Mouse (Mus musculus): ENCODE data around the gene Ptprg. TPM values are rescaled to one million over a fixed set of nuclear protein-coding genes. Genes with fewer than 3 reads are reported as not detected.

Gene Ptprg
- polyA plus RNA-seq, 2 experiments, result 0.69 to 1.4 TPM

GRCm38 (mm10) chr14:11865872-11866271, 312.5 kb downstream of the Ptprg start:
- Histone ChIP-seq H3K9ac (replicated peaks) (no peak overlapping the region), H3K4me2 (ENCODE audit: low read depth) (no peak overlapping the region), H3K4me3 (ENCODE audit: insufficient read depth in 1 of 2, low read depth in 2 of 2, low read length in 2 of 2) (no peak overlapping the region), H3K4me1 (replicated peaks; ENCODE audit: control insufficient read depth in 2 of 2, insufficient read depth in 2 of 2, low read length in 1 of 2) (peaks cover 0 to 2% of the 10 kb centered on the region in 2 experiments; a peak in 1 of 4 replicates), H3K27me3 (ENCODE audit: control insufficient read depth, insufficient read depth, low read length) (no peaks in the 10 kb centered on the region), H3K36me3 (replicated peaks; ENCODE audit: control insufficient read depth, insufficient read depth, low read depth) (no peaks in the 10 kb centered on the region), H3K27ac (no peak overlapping the region), H3K9me3 (ENCODE audit: control insufficient read depth, low read length) (no peaks in the 10 kb centered on the region)
- no peak for DNase-seq (ENCODE audit: low read depth in 3 of 3, low spot score in 3 of 3)
- no peak for ATAC-seq (ENCODE audit: insufficient read depth)
- no peak for TF ChIP-seq EP300 (IDR thresholded peaks at IDR 0.05; ENCODE audit: low read depth)
- no peak for TF ChIP-seq CTCF (IDR thresholded peaks at IDR 0.05; ENCODE audit: low read depth)
- 52% methylated on average over 6 of the region's 6 CpGs for WGBS (ENCODE audit: insufficient replicate concordance)

GRCm38 (mm10) chr14:11866416-11866815, 313.1 kb downstream of the Ptprg start:
- ATAC-seq (ENCODE audit: insufficient read depth), result no peak
- 64% methylated on average over 7 of the region's 7 CpGs for WGBS (ENCODE audit: insufficient replicate concordance)
- no peak for DNase-seq (ENCODE audit: low read depth in 3 of 3, low spot score in 3 of 3)

GRCm38 (mm10) chr14:11868636-11869035, 315.3 kb downstream of the Ptprg start:
- no peak overlapping the region for H3K9ac ChIP-seq (replicated peaks)
- no peaks in the 10 kb centered on the region for H3K36me3 ChIP-seq (replicated peaks; ENCODE audit: control insufficient read depth, insufficient read depth, low read depth)
- H3K27ac ChIP-seq, result no peak overlapping the region
- peaks cover 0 to 2% of the 10 kb centered on the region in 2 experiments; a peak in 1 of 4 replicates for H3K4me1 ChIP-seq (replicated peaks; ENCODE audit: control insufficient read depth in 2 of 2, insufficient read depth in 2 of 2, low read length in 1 of 2)
- H3K9me3 ChIP-seq (ENCODE audit: control insufficient read depth, low read length), result no peaks in the 10 kb centered on the region
- 24% methylated on average over 6 of the region's 6 CpGs for WGBS (ENCODE audit: insufficient replicate concordance)
- no peak for TF ChIP-seq CTCF (IDR thresholded peaks at IDR 0.05; ENCODE audit: low read depth)
- TF ChIP-seq EP300 (IDR thresholded peaks at IDR 0.05; ENCODE audit: low read depth), result no peak
- no peak overlapping the region for H3K4me2 ChIP-seq (ENCODE audit: low read depth)
- no peak overlapping the region for H3K4me3 ChIP-seq (ENCODE audit: insufficient read depth in 1 of 2, low read depth in 2 of 2, low read length in 2 of 2)
- H3K27me3 ChIP-seq (ENCODE audit: control insufficient read depth, insufficient read depth, low read length), result no peaks in the 10 kb centered on the region
- ATAC-seq (ENCODE audit: insufficient read depth) (no peak), DNase-seq (ENCODE audit: low read depth in 3 of 3, low spot score in 3 of 3) (no peak)

More at GRCm38 (mm10) chr14:11866416-11866815, 313.1 kb downstream of the Ptprg start:
- no peak overlapping the region for H3K27ac ChIP-seq
- no peaks in the 10 kb centered on the region for H3K9me3 ChIP-seq (ENCODE audit: control insufficient read depth, low read length)
- no peaks in the 10 kb centered on the region for H3K36me3 ChIP-seq (replicated peaks; ENCODE audit: control insufficient read depth, insufficient read depth, low read depth)
- TF ChIP-seq CTCF (IDR thresholded peaks at IDR 0.05; ENCODE audit: low read depth) (no peak), EP300 (IDR thresholded peaks at IDR 0.05; ENCODE audit: low read depth) (no peak)
- H3K27me3 ChIP-seq (ENCODE audit: control insufficient read depth, insufficient read depth, low read length), result no peaks in the 10 kb centered on the region
- no peak overlapping the region for H3K9ac ChIP-seq (replicated peaks)
- H3K4me3 ChIP-seq (ENCODE audit: insufficient read depth in 1 of 2, low read depth in 2 of 2, low read length in 2 of 2), result no peak overlapping the region
- H3K4me1 ChIP-seq (replicated peaks; ENCODE audit: control insufficient read depth in 2 of 2, insufficient read depth in 2 of 2, low read length in 1 of 2), result peaks cover 0 to 2% of the 10 kb centered on the region in 2 experiments; a peak in 1 of 4 replicates
- no peak overlapping the region for H3K4me2 ChIP-seq (ENCODE audit: low read depth)

- H3K4me1 ChIP-seq (replicated peaks; ENCODE audit: control insufficient read depth in 2 of 2, insufficient read depth in 2 of 2, low read length in 1 of 2), result peaks cover 0 to 2% of the 10 kb centered on the region in 2 experiments; a peak in 1 of 4 replicates
- H3K9me3 ChIP-seq (ENCODE audit: control insufficient read depth, low read length), result no peaks in the 10 kb centered on the region
- no peak overlapping the region for H3K9ac ChIP-seq (replicated peaks)
- no peaks in the 10 kb centered on the region for H3K36me3 ChIP-seq (replicated peaks; ENCODE audit: control insufficient read depth, insufficient read depth, low read depth)
- WGBS (ENCODE audit: insufficient replicate concordance), result 44% methylated on average over 8 of the region's 8 CpGs
- DNase-seq (ENCODE audit: low read depth in 3 of 3, low spot score in 3 of 3) (no peak), ATAC-seq (ENCODE audit: insufficient read depth) (no peak)
- no peaks in the 10 kb centered on the region for H3K27me3 ChIP-seq (ENCODE audit: control insufficient read depth, insufficient read depth, low read length)
- no peak overlapping the region for H3K4me2 ChIP-seq (ENCODE audit: low read depth)
- no peak overlapping the region for H3K4me3 ChIP-seq (ENCODE audit: insufficient read depth in 1 of 2, low read depth in 2 of 2, low read length in 2 of 2)
- no peak overlapping the region for H3K27ac ChIP-seq
- no peak for TF ChIP-seq CTCF (IDR thresholded peaks at IDR 0.05; ENCODE audit: low read depth)
- no peak for TF ChIP-seq EP300 (IDR thresholded peaks at IDR 0.05; ENCODE audit: low read depth)
These were observed 318.5 kb downstream of the Ptprg start for GRCm38 (mm10) chr14:11871752-11872344.

- TF ChIP-seq CTCF (IDR thresholded peaks at IDR 0.05; ENCODE audit: low read depth), result no peak
- no peak for TF ChIP-seq EP300 (IDR thresholded peaks at IDR 0.05; ENCODE audit: low read depth)
These were observed 320.9 kb downstream of the Ptprg start for GRCm38 (mm10) chr14:11874266-11874665.

More at GRCm38 (mm10) chr14:11874266-11874665, 320.9 kb downstream of the Ptprg start:
- no peak overlapping the region for H3K4me3 ChIP-seq (ENCODE audit: insufficient read depth in 1 of 2, low read depth in 2 of 2, low read length in 2 of 2)
- ATAC-seq (ENCODE audit: insufficient read depth), result no peak
- no peaks in the 10 kb centered on the region for H3K9me3 ChIP-seq (ENCODE audit: control insufficient read depth, low read length)
- DNase-seq (ENCODE audit: low read depth in 3 of 3, low spot score in 3 of 3), result no peak
- H3K27ac ChIP-seq, result no peak overlapping the region
- H3K27me3 ChIP-seq (ENCODE audit: control insufficient read depth, insufficient read depth, low read length), result no peaks in the 10 kb centered on the region
- 60% methylated on average over 6 of the region's 6 CpGs for WGBS (ENCODE audit: insufficient replicate concordance)
- no peaks in the 10 kb centered on the region for H3K36me3 ChIP-seq (replicated peaks; ENCODE audit: control insufficient read depth, insufficient read depth, low read depth)
- H3K9ac ChIP-seq (replicated peaks), result no peak overlapping the region
- no peak overlapping the region for H3K4me2 ChIP-seq (ENCODE audit: low read depth)
- H3K4me1 ChIP-seq (replicated peaks; ENCODE audit: control insufficient read depth in 2 of 2, insufficient read depth in 2 of 2, low read length in 1 of 2), result no peaks in the 10 kb centered on the region
